Mouse (Mus musculus) heart, postnatal 0 days (tissue): ENCODE measurements at regions not wholly inside any gene's neighbourhood (a gene's known extent, or its start where the extent isn't known, plus 50 kb on each side); places are given as distances from the start of the nearest gene placed in this dataset.

ENCODE experiments used
- CTCF ChIP-seq: IDR thresholded peaks from 2 replicates; pipeline ENCODE4 v1.5.1; 2016; ENCODE audit warnings: antibody characterized with exemption, control low read depth, low read depth
- EP300 ChIP-seq: IDR thresholded peaks from 2 replicates; pipeline ENCODE4 v1.6.1; 2016; ENCODE audit warnings: antibody characterized with exemption, low read depth

GRCm38 (mm10) chr6:117270261-117270660 is 101.9 kb downstream of the Cxcl12 start:
- TF ChIP-seq CTCF (no peak), EP300 (no peak)
